Mouse (Mus musculus) kidney, postnatal 0 days (tissue): Measurements from ENCODE around the gene Abcb5. TPM values are rescaled to one million over a fixed set of nuclear protein-coding genes. Genes with fewer than 3 reads are reported as not detected.

ENCODE experiments used
- ATAC-seq: fragments of 200-750 bp; cut with Nextera tagmentation; replicated peaks from 2 replicates; pipeline ENCODE4 v1.8.0; 2017; ENCODE audit warnings: low read depth, moderate number of reproducible peaks, moderate TSS enrichment, moderate library complexity; ENCODE audit not compliant: low FRiP score
- DNase-seq: peaks from one replicate; pipeline ENCODE4 v3.0.0-alpha.2; 2016; ENCODE audit warnings: low spot score
- H3K27ac ChIP-seq: fragments of 300-500 bp; sonication (generic); 2 replicates; pipeline ENCODE4 v1.5.1; 2014; ENCODE audit warnings: mild to moderate bottlenecking
- H3K27me3 ChIP-seq: fragments of 300-500 bp; sonication (generic); 2 replicates; pipeline ENCODE4 v1.6.1; 2014; ENCODE audit warnings: low read length, mixed read lengths; ENCODE audit not compliant: insufficient read depth
- H3K36me3 ChIP-seq: fragments of 300-500 bp; sonication (generic); 2 replicates; pipeline ENCODE4 v1.6.1; 2014; ENCODE audit warnings: low read length, mixed read lengths; ENCODE audit not compliant: insufficient read depth
- H3K4me1 ChIP-seq: fragments of 300-500 bp; sonication (generic); replicated peaks from 2 replicates; pipeline ENCODE4 v1.6.1; 2014; ENCODE audit warnings: antibody characterized with exemption, low read length, mixed read lengths; ENCODE audit not compliant: insufficient read depth
- H3K4me2 ChIP-seq: fragments of 300-500 bp; sonication (generic); 2 replicates; pipeline ENCODE4 v1.6.1; 2014; ENCODE audit warnings: mild to moderate bottlenecking, low read length, moderate library complexity, mixed read lengths
- H3K4me3 ChIP-seq: fragments of 300-500 bp; sonication (generic); replicated peaks from 2 replicates; pipeline ENCODE4 v1.5.1; 2014; ENCODE audit warnings: low read depth, low read length
- H3K9ac ChIP-seq: fragments of 300-500 bp; sonication (generic); 2 replicates; pipeline ENCODE4 v1.6.1; 2014; ENCODE audit warnings: low read depth, low read length
- H3K9me3 ChIP-seq: fragments of 300-500 bp; sonication (generic); replicated peaks from 2 replicates; pipeline ENCODE4 v1.6.1; 2016; ENCODE audit warnings: low read length, inconsistent platforms, mixed read lengths
- CTCF ChIP-seq: IDR thresholded peaks from 2 replicates; pipeline ENCODE4 v1.5.1; 2016; ENCODE audit warnings: antibody characterized with exemption, low read depth, mild to moderate bottlenecking, moderate library complexity
- WGBS: fragments of 180-500 bp; shearing (Covaris S2); extraction: QIAGEN DNeasy Blood & Tissue Kit; methylation state at CpG from one replicate; pipeline ENCODE4 v1.1.7; 2014; 5-methylcytosine and 5-hydroxymethylcytosine counted together
- polyA plus RNA-seq: library from polyadenylated mRNA; unstranded; fragments of >200 nt; fragmentation: Nextera tagmentation; extraction: Ambion mirVana; gene quantifications from 2 replicates; pipeline ENCODE4 v1.2.1, GENCODE M21; 2015

The Abcb5 gene
- polyA plus RNA-seq, 1 experiment from 2014 or later: not detected

DNA sequence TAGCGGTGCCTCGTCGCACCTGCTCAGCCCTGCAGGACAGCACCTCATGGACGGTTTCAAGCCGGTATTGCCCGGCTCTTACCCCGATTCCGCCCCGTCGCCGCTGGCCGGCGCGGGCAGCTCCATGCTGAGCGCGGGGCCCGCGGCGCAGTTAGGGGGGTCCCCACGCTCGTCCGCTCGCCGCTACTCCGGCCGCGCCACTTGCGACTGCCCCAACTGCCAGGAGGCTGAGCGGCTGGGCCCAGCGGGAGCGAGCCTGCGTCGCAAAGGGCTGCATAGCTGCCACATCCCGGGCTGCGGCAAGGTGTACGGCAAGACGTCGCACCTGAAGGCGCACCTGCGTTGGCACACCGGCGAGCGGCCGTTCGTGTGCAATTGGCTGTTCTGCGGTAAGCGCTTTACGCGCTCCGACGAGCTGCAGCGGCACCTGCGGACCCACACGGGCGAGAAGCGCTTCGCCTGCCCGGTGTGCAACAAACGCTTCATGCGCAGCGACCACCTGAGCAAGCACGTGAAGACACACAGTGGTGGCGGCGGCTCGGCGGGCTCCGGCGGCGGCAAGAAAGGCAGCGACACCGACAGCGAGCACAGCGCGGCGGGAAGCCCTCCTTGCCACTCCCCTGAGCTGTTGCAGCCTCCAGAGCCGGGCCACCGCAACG is 116.9 kb downstream of the Abcb5 start:
- ATAC-seq: peak; percentile 17; the same call in 1 of the 2 replicates
- no peak for DNase-seq

DNA sequence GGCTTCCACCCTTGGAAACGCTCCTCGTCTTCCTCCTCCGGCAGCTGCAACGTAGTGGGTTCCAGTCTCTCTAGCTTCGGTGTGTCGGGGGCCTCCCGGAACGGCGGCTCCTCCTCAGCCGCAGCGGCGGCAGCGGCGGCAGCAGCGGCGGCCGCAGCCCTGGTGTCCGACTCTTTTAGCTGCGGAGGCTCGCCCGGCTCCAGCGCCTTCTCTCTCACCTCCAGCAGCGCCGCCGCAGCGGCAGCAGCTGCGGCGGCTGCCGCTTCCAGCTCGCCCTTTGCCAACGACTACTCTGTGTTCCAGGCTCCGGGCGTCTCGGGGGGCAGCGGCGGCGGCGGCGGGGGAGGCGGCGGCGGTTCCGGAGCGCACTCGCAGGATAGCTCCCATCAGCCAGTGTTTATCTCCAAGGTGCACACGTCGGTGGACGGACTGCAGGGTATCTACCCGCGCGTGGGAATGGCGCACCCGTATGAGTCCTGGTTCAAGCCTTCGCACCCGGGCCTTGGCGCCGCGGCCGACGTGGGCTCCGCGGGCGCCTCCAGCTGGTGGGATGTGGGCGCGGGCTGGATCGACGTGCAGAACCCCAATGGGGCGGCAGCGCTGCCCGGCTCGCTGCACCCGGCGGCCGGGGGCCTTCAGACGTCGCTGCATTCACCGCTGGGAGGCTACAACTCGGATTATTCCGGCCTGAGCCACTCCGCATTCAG is 117.6 kb downstream of the Abcb5 start:
- peak overlapping the region; percentile 32 for H3K4me3 ChIP-seq
- peak; percentile 23; the same call in 1 of the 2 replicates for TF ChIP-seq CTCF
- no peak overlapping the region for H3K27ac ChIP-seq
- H3K4me2 ChIP-seq: peak overlapping the region; percentile 47
- H3K9me3 ChIP-seq: no peaks in the 10 kb centered on the region
- no peaks in the 10 kb centered on the region for H3K36me3 ChIP-seq
- H3K27me3 ChIP-seq: peaks cover 75% of the 10 kb centered on the region
- under 1% methylated on average over 77 of the region's 80 CpGs for WGBS
- DNase-seq (no peak), ATAC-seq (no peak)
- no peak overlapping the region for H3K9ac ChIP-seq
- 0 out of 2 replicates have a peak, but pooled peaks cover 2% of the 10 kb centered on the region for H3K4me1 ChIP-seq

More for the DNA sequence above, 116.9 kb downstream of the Abcb5 start:
- H3K9me3 ChIP-seq: no peaks in the 10 kb centered on the region
- peak overlapping the region; percentile 32; the same call in 1 of the 2 replicates for H3K4me3 ChIP-seq
- H3K27ac ChIP-seq: no peak overlapping the region
- TF ChIP-seq CTCF: no peak
- WGBS: under 1% methylated on average over 78 of the region's 78 CpGs
- H3K4me2 ChIP-seq: peak overlapping the region; percentile 47
- H3K4me1 ChIP-seq: 0 out of 2 replicates have a peak, but pooled peaks cover 2% of the 10 kb centered on the region
- peaks cover 75% of the 10 kb centered on the region for H3K27me3 ChIP-seq
- H3K9ac ChIP-seq: no peak overlapping the region
- no peaks in the 10 kb centered on the region for H3K36me3 ChIP-seq

GRCm38 (mm10) chr12:118847861-118848495 is 118.2 kb downstream of the Abcb5 start:
- ATAC-seq: no peak
- H3K9me3 ChIP-seq: no peaks in the 10 kb centered on the region
- WGBS: 3% methylated on average over 23 of the region's 23 CpGs

GRCm38 (mm10) chr12:118847381-118847780 is 118.8 kb downstream of the Abcb5 start:
- ATAC-seq: no peak
- no peak overlapping the region for H3K9ac ChIP-seq
- DNase-seq: no peak

More at GRCm38 (mm10) chr12:118847861-118848495, 118.2 kb downstream of the Abcb5 start:
- Histone ChIP-seq H3K4me2 (peak overlapping the region; percentile 47), H3K27ac (no peak overlapping the region), H3K9ac (no peak overlapping the region), H3K27me3 (peaks cover 75% of the 10 kb centered on the region), H3K36me3 (no peaks in the 10 kb centered on the region), H3K4me3 (peak overlapping the region; percentile 36), H3K4me1 (0 out of 2 replicates have a peak, but pooled peaks cover 2% of the 10 kb centered on the region)
- TF ChIP-seq CTCF: no peak
- DNase-seq: no peak

GRCm38 (mm10) chr12:118846649-118847321 is 119.4 kb downstream of the Abcb5 start:
- ATAC-seq (peak; percentile 26; the same call in 1 of the 2 replicates), DNase-seq (no peak)
- Histone ChIP-seq H3K27me3 (peaks cover 75% of the 10 kb centered on the region), H3K9me3 (no peaks in the 10 kb centered on the region), H3K4me2 (peak overlapping the region; percentile 76), H3K4me1 (0 out of 2 replicates have a peak, but pooled peaks cover 2% of the 10 kb centered on the region), H3K27ac (no peak overlapping the region), H3K36me3 (no peaks in the 10 kb centered on the region), H3K9ac (no peak overlapping the region), H3K4me3 (peak overlapping the region; percentile 36)
- under 1% methylated on average over 59 of the region's 59 CpGs for WGBS
- TF ChIP-seq CTCF: no peak

More at GRCm38 (mm10) chr12:118847381-118847780, 118.8 kb downstream of the Abcb5 start:
- H3K4me2 ChIP-seq: peak overlapping the region; percentile 76; the same call in 1 of the 2 replicates
- peaks cover 76% of the 10 kb centered on the region for H3K27me3 ChIP-seq
- H3K4me1 ChIP-seq: 0 out of 2 replicates have a peak, but pooled peaks cover 2% of the 10 kb centered on the region
- H3K36me3 ChIP-seq: no peaks in the 10 kb centered on the region
- TF ChIP-seq CTCF: no peak
- no peak overlapping the region for H3K27ac ChIP-seq
- H3K4me3 ChIP-seq: 0 out of 2 replicates have a peak overlapping the region, but pooled peaks have one; percentile 36
- no peaks in the 10 kb centered on the region for H3K9me3 ChIP-seq
- 1% methylated on average over 17 of the region's 17 CpGs for WGBS

GRCm38 (mm10) chr12:118846221-118846620 is 120.0 kb downstream of the Abcb5 start, which contains the start of gene Sp8:
Gene Sp8, plus strand, starts transcription at chr12:118846329.
- no peak within 1 kb of the TSS for H3K9ac ChIP-seq
- no peak within 1 kb of the TSS for H3K27ac ChIP-seq
- peak within 1 kb of the TSS; percentile 76 for H3K4me2 ChIP-seq
- 3% methylated on average over 6 of the region's 6 CpGs for WGBS
- no peak for DNase-seq
- no peaks in the 10 kb centered on the region for H3K36me3 ChIP-seq
- no peak for TF ChIP-seq CTCF
- no peak for ATAC-seq
- H3K9me3 ChIP-seq: no peaks in the 10 kb centered on the region
- H3K4me1 ChIP-seq: 0 out of 2 replicates have a peak, but pooled peaks cover 2% of the 10 kb centered on the region
- peak within 1 kb of the TSS; percentile 36 for H3K4me3 ChIP-seq
- H3K27me3 ChIP-seq: peaks cover 80% of the 10 kb centered on the region
